Comparison of ENCODE assay signal across 9 mouse cellular contexts in the genomic region with DNA sequence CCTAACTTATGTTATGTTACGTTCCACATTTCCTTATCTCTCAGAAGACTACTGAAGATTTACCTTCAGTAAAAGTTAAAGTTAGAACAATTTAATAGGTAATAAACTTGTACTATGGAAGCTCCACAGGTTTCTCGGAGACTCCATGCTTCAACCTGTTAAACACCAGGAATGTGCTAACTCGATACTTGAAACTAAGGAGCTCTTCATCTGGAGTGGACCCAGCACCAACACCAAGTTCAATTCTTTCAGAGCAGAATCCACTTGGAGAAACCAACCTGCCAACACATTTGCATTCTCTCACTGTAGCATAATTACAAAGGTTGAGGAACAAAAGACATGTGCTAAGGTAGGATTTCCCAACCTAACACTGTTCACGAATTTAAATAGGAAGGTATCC. TPM values are rescaled to one million over a fixed set of nuclear protein-coding genes. Genes with fewer than 3 reads are reported as not detected.
DNase-seq lines count a peak whose midpoint lies in the region; ATAC-seq and TF ChIP-seq lines count a peak whose summit lies in the region.
"Had no signal": no experiment of that assay in that cellular context is flagged by ENCODE, and none has a peak within 500 bp of the region (broad histone marks: within the 10 kb centered on the region; RNA-seq: fewer than 3 reads in every experiment).

No protein-coding gene starts in this region.

- TF ChIP-seq CTCF in kidney, adult 2 months (conservative IDR thresholded peaks at IDR 0.05; ENCODE audit: insufficient read depth, insufficient read length, low read depth, low read length), result no peak
- no peak for TF ChIP-seq CTCF in thymus, adult 2 months (IDR thresholded peaks at IDR 0.05; ENCODE audit: borderline replicate concordance, control insufficient read depth, extremely low read depth, insufficient read depth, low read length, poor library complexity)

- no peaks in the 10 kb centered on the region for H3K27me3 ChIP-seq in kidney, adult 2 months (replicated peaks; ENCODE audit: control insufficient read depth, insufficient read depth, low read length)
- H3K27me3 ChIP-seq in embryonic facial prominence, embryonic 13.5 days, result no peaks in the 10 kb centered on the region
- no peaks in the 10 kb centered on the region for H3K27me3 ChIP-seq in intestine, embryonic 16.5 days (replicated peaks; ENCODE audit: control insufficient read depth, insufficient read depth, low read length)
- H3K27me3 ChIP-seq in midbrain, embryonic 14.5 days (ENCODE audit: control insufficient read depth, insufficient read depth, low read length), result no peaks in the 10 kb centered on the region
- H3K27me3 ChIP-seq in thymus, adult 2 months (ENCODE audit: control insufficient read depth, insufficient read depth, low read length), result no peaks in the 10 kb centered on the region

- WGBS in kidney, adult 2 months, result 31% methylated on average over 4 of the region's 4 CpGs
- 65% methylated on average over 4 of the region's 4 CpGs for WGBS in embryonic facial prominence, embryonic 13.5 days
- WGBS in intestine, embryonic 16.5 days, result 52% methylated on average over 4 of the region's 4 CpGs
- WGBS in midbrain, embryonic 14.5 days, result 85% methylated on average over 4 of the region's 4 CpGs
- WGBS in thymus, adult 2 months, result 85% methylated on average over 4 of the region's 4 CpGs

- H3K9ac ChIP-seq in embryonic facial prominence, embryonic 13.5 days, result no peak overlapping the region
- H3K9ac ChIP-seq in intestine, embryonic 16.5 days (ENCODE audit: low read depth, low read length), result no peak overlapping the region
- no peak overlapping the region for H3K9ac ChIP-seq in midbrain, embryonic 14.5 days (replicated peaks; ENCODE audit: low read length)

- no peak for ATAC-seq in embryonic facial prominence, embryonic 13.5 days (ENCODE audit: insufficient number of reproducible peaks, insufficient read depth, low FRiP score, low TSS enrichment, low read depth)
- ATAC-seq in intestine, embryonic 16.5 days, result no peak
- no peak for ATAC-seq in midbrain, embryonic 14.5 days (ENCODE audit: low FRiP score, low TSS enrichment)

- H3K4me1 ChIP-seq in kidney, adult 2 months (ENCODE audit: control insufficient read depth, insufficient read depth, low read length), result peaks cover 4% of the 10 kb centered on the region; the same call in 1 of the 2 replicates
- peaks cover 17% of the 10 kb centered on the region for H3K4me1 ChIP-seq in embryonic facial prominence, embryonic 13.5 days
- peaks cover 9% of the 10 kb centered on the region; the same call in 1 of the 2 replicates for H3K4me1 ChIP-seq in intestine, embryonic 16.5 days (ENCODE audit: control insufficient read depth, insufficient read depth, low read length)
- peaks cover 13% of the 10 kb centered on the region for H3K4me1 ChIP-seq in midbrain, embryonic 14.5 days (ENCODE audit: control insufficient read depth, insufficient read depth, low read length)
- H3K4me1 ChIP-seq in thymus, adult 2 months (replicated peaks; ENCODE audit: control insufficient read depth, insufficient read depth, low read length), result no peaks in the 10 kb centered on the region; the same call in 1 of the 2 replicates

- H3K27ac ChIP-seq in kidney, adult 2 months (ENCODE audit: insufficient read depth, low read depth, low read length), result no peak overlapping the region
- no peak overlapping the region for H3K27ac ChIP-seq in embryonic facial prominence, embryonic 13.5 days
- H3K27ac ChIP-seq in intestine, embryonic 16.5 days (ENCODE audit: low read length), result no peak overlapping the region
- no peak overlapping the region for H3K27ac ChIP-seq in midbrain, embryonic 14.5 days (replicated peaks; ENCODE audit: low read depth, low read length)
- no peak overlapping the region for H3K27ac ChIP-seq in thymus, adult 2 months (ENCODE audit: control insufficient read depth, insufficient read depth, low read length)

- TF ChIP-seq POLR2A in kidney, adult 2 months (IDR thresholded peaks at IDR 0.05; ENCODE audit: low read depth, low read length), result no peak
- TF ChIP-seq POLR2A in thymus, adult 2 months (IDR thresholded peaks at IDR 0.05; ENCODE audit: control insufficient read depth, extremely low read depth, insufficient read depth, low read length, poor library complexity), result no peak

- peak; percentile 39 for DNase-seq in kidney, adult 2 months
- no peak for DNase-seq in kidney, postnatal 10 days
- no peak for DNase-seq in midbrain, embryonic 14.5 days
- DNase-seq in spleen, postnatal 4 days (ENCODE audit: low spot score in 2 of 2), result no peak
- DNase-seq in thymus, adult 2 months, result no peak
- DNase-seq in ovary, postnatal 36 days (ENCODE audit: low spot score), result no peak
- DNase-seq: cerebellum, postnatal 10 days had no signal

- peaks cover 18% of the 10 kb centered on the region for H3K36me3 ChIP-seq in kidney, adult 2 months (ENCODE audit: control insufficient read depth, insufficient read depth, low read length)
- H3K36me3 ChIP-seq in embryonic facial prominence, embryonic 13.5 days, result peaks cover 41% of the 10 kb centered on the region
- H3K36me3 ChIP-seq in intestine, embryonic 16.5 days (ENCODE audit: control insufficient read depth, insufficient read depth, low read length), result no peaks in the 10 kb centered on the region
- peaks cover 40% of the 10 kb centered on the region for H3K36me3 ChIP-seq in midbrain, embryonic 14.5 days (ENCODE audit: control insufficient read depth, insufficient read depth, low read length)
- H3K36me3 ChIP-seq in thymus, adult 2 months (ENCODE audit: control insufficient read depth, insufficient read depth, low read length), result peaks cover 38% of the 10 kb centered on the region

- H3K4me2 ChIP-seq in embryonic facial prominence, embryonic 13.5 days, result peak overlapping the region; percentile 76
- H3K4me2 ChIP-seq in intestine, embryonic 16.5 days (ENCODE audit: low read depth, low read length), result peak overlapping the region; percentile 75; the same call in 1 of the 2 replicates
- peak overlapping the region; percentile 77 for H3K4me2 ChIP-seq in midbrain, embryonic 14.5 days (ENCODE audit: low read length)

- no peaks in the 10 kb centered on the region for H3K9me3 ChIP-seq in embryonic facial prominence, embryonic 13.5 days
- no peaks in the 10 kb centered on the region for H3K9me3 ChIP-seq in intestine, embryonic 16.5 days (ENCODE audit: control insufficient read depth, low read length)
- no peaks in the 10 kb centered on the region for H3K9me3 ChIP-seq in midbrain, embryonic 14.5 days (ENCODE audit: control insufficient read depth, low read length)

- H3K4me3 ChIP-seq in kidney, adult 2 months (ENCODE audit: insufficient read depth, low read depth, low read length), result no peak overlapping the region
- peak overlapping the region; percentile 96 for H3K4me3 ChIP-seq in embryonic facial prominence, embryonic 13.5 days
- H3K4me3 ChIP-seq in intestine, embryonic 16.5 days (ENCODE audit: low read length), result no peak overlapping the region
- peak overlapping the region; percentile 100 for H3K4me3 ChIP-seq in midbrain, embryonic 14.5 days (replicated peaks; ENCODE audit: low read depth, low read length)
- H3K4me3 ChIP-seq in thymus, adult 2 months (ENCODE audit: control insufficient read depth, insufficient read depth, low read length), result no peak overlapping the region

RNA-seq across cellular contexts. Expression of a gene that starts 1.7 kb away (rescaled TPM):
- 153 and 173 TPM in 2 replicates for polyA plus RNA-seq in kidney, adult 2 months (2012; rRNA removed)
- polyA plus RNA-seq in embryonic facial prominence, embryonic 13.5 days (2015; fragmentation: Nextera tagmentation; extraction: Ambion mirVana), result 725 and 786 TPM in 2 replicates
- polyA plus RNA-seq in intestine, embryonic 16.5 days (2015; fragmentation: Nextera tagmentation; extraction: Ambion mirVana), result 549 and 610 TPM in 2 replicates
- polyA plus RNA-seq in midbrain, embryonic 14.5 days (2014; fragmentation: Nextera tagmentation; extraction: Ambion mirVana), result 568 and 574 TPM in 2 replicates
- 200 and 204 TPM in 2 replicates for polyA plus RNA-seq in thymus, adult 2 months (2012; rRNA removed)

RNA-seq across cellular contexts. Expression of a gene that starts 35.4 kb away (rescaled TPM):
- not detected in 2 replicates for polyA plus RNA-seq in kidney, adult 2 months (2012; rRNA removed)
- polyA plus RNA-seq in embryonic facial prominence, embryonic 13.5 days (2015; fragmentation: Nextera tagmentation; extraction: Ambion mirVana), result not detected in 2 replicates
- polyA plus RNA-seq in intestine, embryonic 16.5 days (2015; fragmentation: Nextera tagmentation; extraction: Ambion mirVana), result not detected in 2 replicates
- polyA plus RNA-seq in midbrain, embryonic 14.5 days (2014; fragmentation: Nextera tagmentation; extraction: Ambion mirVana), result not detected in 2 replicates
- 0.34 TPM in 1 of 2 replicates, not detected in the other for polyA plus RNA-seq in thymus, adult 2 months (2012; rRNA removed)

RNA-seq across cellular contexts. Expression of a gene that starts 38.9 kb away (rescaled TPM):
- polyA plus RNA-seq in kidney, adult 2 months (2012; rRNA removed), result 0.91 and 1.1 TPM in 2 replicates
- polyA plus RNA-seq in embryonic facial prominence, embryonic 13.5 days (2015; fragmentation: Nextera tagmentation; extraction: Ambion mirVana), result 3.5 and 3.9 TPM in 2 replicates
- polyA plus RNA-seq in intestine, embryonic 16.5 days (2015; fragmentation: Nextera tagmentation; extraction: Ambion mirVana), result 0.02 TPM in 1 of 2 replicates, not detected in the other
- 0.12 and 0.54 TPM in 2 replicates for polyA plus RNA-seq in midbrain, embryonic 14.5 days (2014; fragmentation: Nextera tagmentation; extraction: Ambion mirVana)
- 0.03 TPM in 2 replicates for polyA plus RNA-seq in thymus, adult 2 months (2012; rRNA removed)

RNA-seq across cellular contexts. Expression of a gene that starts 52.2 kb away (rescaled TPM):
- polyA plus RNA-seq in kidney, adult 2 months (2012; rRNA removed), result 9.9 and 11.1 TPM in 2 replicates
- 24.5 and 24.9 TPM in 2 replicates for polyA plus RNA-seq in embryonic facial prominence, embryonic 13.5 days (2015; fragmentation: Nextera tagmentation; extraction: Ambion mirVana)
- polyA plus RNA-seq in intestine, embryonic 16.5 days (2015; fragmentation: Nextera tagmentation; extraction: Ambion mirVana), result 17.2 and 17.8 TPM in 2 replicates
- 97.6 and 110 TPM in 2 replicates for polyA plus RNA-seq in midbrain, embryonic 14.5 days (2014; fragmentation: Nextera tagmentation; extraction: Ambion mirVana)
- 15.3 and 18.9 TPM in 2 replicates for polyA plus RNA-seq in thymus, adult 2 months (2012; rRNA removed)

RNA-seq across cellular contexts. Expression of a gene that starts 52.3 kb away (rescaled TPM):
- polyA plus RNA-seq in kidney, adult 2 months (2012; rRNA removed), result 5.3 and 6.9 TPM in 2 replicates
- 31.1 and 36.6 TPM in 2 replicates for polyA plus RNA-seq in embryonic facial prominence, embryonic 13.5 days (2015; fragmentation: Nextera tagmentation; extraction: Ambion mirVana)
- 29.7 and 30.8 TPM in 2 replicates for polyA plus RNA-seq in intestine, embryonic 16.5 days (2015; fragmentation: Nextera tagmentation; extraction: Ambion mirVana)
- 27.5 and 35.1 TPM in 2 replicates for polyA plus RNA-seq in midbrain, embryonic 14.5 days (2014; fragmentation: Nextera tagmentation; extraction: Ambion mirVana)
- 11.3 and 12.9 TPM in 2 replicates for polyA plus RNA-seq in thymus, adult 2 months (2012; rRNA removed)

Comparison
In these comparisons a context has a peak if more than half of its experiments do, and no peak if none do; other contexts are left out.
1. H3K4me3 ChIP-seq: peak in embryonic facial prominence, embryonic 13.5 days (single experiment) and midbrain, embryonic 14.5 days (single experiment); none in kidney, adult 2 months (single experiment), intestine, embryonic 16.5 days (single experiment) and thymus, adult 2 months (single experiment).
2. Peak in every context shown above with its lines, with median percentiles within 50 percentile points of each other: H3K4me2 ChIP-seq.